Comparison of ENCODE assay signal across 8 mouse cellular contexts in the genomic region with DNA sequence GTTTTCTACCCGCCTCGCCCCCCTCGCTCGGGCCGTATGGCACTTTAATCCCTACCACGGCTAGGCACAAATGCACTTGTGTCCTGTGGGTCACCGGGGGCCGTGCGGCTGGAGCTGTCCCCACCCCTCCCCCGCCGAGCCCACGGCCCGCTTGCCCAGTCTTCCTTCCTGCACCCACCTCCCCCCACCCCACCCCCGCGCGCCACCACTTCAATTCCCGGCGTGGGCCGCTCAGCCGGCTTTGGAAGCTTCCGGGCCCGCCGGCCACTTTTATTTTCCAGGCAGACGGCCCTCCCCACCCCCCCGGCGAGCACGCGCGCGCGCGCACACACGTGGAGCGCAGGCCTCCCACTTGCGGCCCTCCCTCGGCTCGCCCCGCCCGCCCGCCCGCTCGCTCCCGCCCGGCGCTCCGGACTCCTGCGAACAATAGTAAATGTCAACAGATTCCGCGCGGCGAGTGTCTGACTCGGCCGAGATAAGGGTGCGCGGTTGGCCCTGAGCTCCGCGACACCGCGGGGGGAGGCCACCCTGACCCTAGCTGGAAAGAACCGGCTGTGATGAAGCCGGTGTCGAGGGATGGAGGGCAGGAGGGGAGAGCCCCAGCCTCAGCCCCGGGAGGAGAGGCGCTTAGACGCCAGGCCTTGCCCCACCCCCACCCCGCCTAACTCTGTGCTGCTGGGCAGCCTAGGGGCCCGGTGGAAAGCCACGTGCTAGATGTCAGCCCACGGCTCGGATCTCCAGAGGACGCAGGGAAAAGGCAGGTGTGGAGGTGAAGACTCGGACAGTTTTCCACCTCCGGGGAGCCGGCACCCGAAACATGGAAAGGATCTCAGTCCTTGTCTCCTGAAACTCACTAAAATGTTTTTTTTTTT.
A peak's percentile ranks its signal among the peaks of the same experiment; 100 is the strongest.
DNase-seq lines count a peak whose midpoint lies in the region; ATAC-seq lines count a peak whose summit lies in the region.

No protein-coding gene starts in this region.

- no peaks in the 10 kb centered on the region for H3K36me3 ChIP-seq in intestine, embryonic 14.5 days (ENCODE audit: control insufficient read depth, insufficient read depth, low read length)
- H3K36me3 ChIP-seq in liver, embryonic 16.5 days (ENCODE audit: control insufficient read depth, insufficient read depth), result no peaks in the 10 kb centered on the region
- no peaks in the 10 kb centered on the region for H3K36me3 ChIP-seq in neural tube, embryonic 12.5 days

- intact Hi-C loops in gastrocnemius, postnatal 36 days (cut with DNase I), result loop anchor here (5.0 to 10.0 kb wide), 2 partner anchors 148 to 245 kb away; no protein-coding TSS in a partner anchor

- peak overlapping the region; percentile 51 for H3K9ac ChIP-seq in intestine, embryonic 14.5 days (ENCODE audit: low read length)
- H3K9ac ChIP-seq in liver, embryonic 16.5 days (ENCODE audit: low read depth, low read length), result peak overlapping the region; percentile 71
- H3K9ac ChIP-seq in neural tube, embryonic 12.5 days, result peak overlapping the region; percentile 60

- H3K4me1 ChIP-seq in intestine, embryonic 14.5 days (replicated peaks; ENCODE audit: control insufficient read depth, insufficient read depth, low read length), result peaks cover 20% of the 10 kb centered on the region
- peaks cover 38% of the 10 kb centered on the region for H3K4me1 ChIP-seq in liver, embryonic 16.5 days (ENCODE audit: control insufficient read depth, low read depth, low read length)
- peaks cover 34% of the 10 kb centered on the region for H3K4me1 ChIP-seq in neural tube, embryonic 12.5 days

- H3K9me3 ChIP-seq in intestine, embryonic 14.5 days (ENCODE audit: control insufficient read depth, low read length), result no peaks in the 10 kb centered on the region
- H3K9me3 ChIP-seq in liver, embryonic 16.5 days (replicated peaks; ENCODE audit: control insufficient read depth, low read length), result no peaks in the 10 kb centered on the region
- no peaks in the 10 kb centered on the region for H3K9me3 ChIP-seq in neural tube, embryonic 12.5 days

- peaks cover 31% of the 10 kb centered on the region for H3K27me3 ChIP-seq in intestine, embryonic 14.5 days (replicated peaks; ENCODE audit: control insufficient read depth, insufficient read depth, low read length)
- peaks cover 22% of the 10 kb centered on the region for H3K27me3 ChIP-seq in liver, embryonic 16.5 days (ENCODE audit: control insufficient read depth, insufficient read depth, low read depth, low read length)
- H3K27me3 ChIP-seq in neural tube, embryonic 12.5 days (replicated peaks), result peaks cover 28% of the 10 kb centered on the region

- ATAC-seq in common myeloid progenitor, adult 5-6 weeks (replicated peaks; ENCODE audit: low read depth, poor library complexity, severe bottlenecking), result peak; percentile 39
- peak; percentile 65 for ATAC-seq in intestine, embryonic 14.5 days (replicated peaks; ENCODE audit: low FRiP score, low TSS enrichment, low read depth)
- ATAC-seq in liver, embryonic 16.5 days (ENCODE audit: low read depth), result peak; percentile 65
- ATAC-seq in neural tube, embryonic 12.5 days (ENCODE audit: low FRiP score, low read depth), result peak; percentile 65

- DNase-seq in right cerebral cortex, postnatal 10 days (ENCODE audit: low spot score in 2 of 2), result peak; percentile 27 to 53
- no peak for DNase-seq in right cerebral cortex, postnatal 36 days (ENCODE audit: low spot score in 2 of 2)
- peak; percentile 34 to 46 for DNase-seq in gastrocnemius, postnatal 36 days
- DNase-seq in intestine, embryonic 14.5 days (ENCODE audit: low spot score), result peak; percentile 81
- DNase-seq in thymus, postnatal 10 days (ENCODE audit: low spot score in 2 of 2), result peak; percentile 18 to 28

- WGBS in intestine, embryonic 14.5 days, result 7% methylated on average over 32 of the region's 75 CpGs
- 3% methylated on average over 73 of the region's 75 CpGs for WGBS in liver, embryonic 16.5 days (ENCODE audit: insufficient replicate concordance)
- 3% methylated on average over 75 of the region's 75 CpGs for WGBS in neural tube, embryonic 12.5 days

- H3K4me3 ChIP-seq in intestine, embryonic 14.5 days (ENCODE audit: low read depth, low read length), result peak overlapping the region; percentile 34
- peak overlapping the region; percentile 61 for H3K4me3 ChIP-seq in liver, embryonic 16.5 days (ENCODE audit: low read depth, low read length)
- H3K4me3 ChIP-seq in neural tube, embryonic 12.5 days, result peak overlapping the region; percentile 34

- H3K27ac ChIP-seq in intestine, embryonic 14.5 days (ENCODE audit: low read depth), result peak overlapping the region; percentile 92
- H3K27ac ChIP-seq in liver, embryonic 16.5 days (ENCODE audit: low read length), result peak overlapping the region; percentile 94
- H3K27ac ChIP-seq in neural tube, embryonic 12.5 days, result peak overlapping the region; percentile 85

- peak overlapping the region; percentile 62 for H3K4me2 ChIP-seq in intestine, embryonic 14.5 days (ENCODE audit: low read length)
- H3K4me2 ChIP-seq in liver, embryonic 16.5 days (ENCODE audit: low read depth, low read length), result peak overlapping the region; percentile 81
- peak overlapping the region; percentile 61 for H3K4me2 ChIP-seq in neural tube, embryonic 12.5 days (replicated peaks)

Comparison
In these comparisons a context has a peak if more than half of its experiments do, and no peak if none do; other contexts are left out.
1. DNase-seq: peak in right cerebral cortex, postnatal 10 days (2 of 2), gastrocnemius, postnatal 36 days (2 of 2), intestine, embryonic 14.5 days (single experiment) and thymus, postnatal 10 days (2 of 2); none in right cerebral cortex, postnatal 36 days (0 of 2).
2. Peak in every context shown above with its lines, with median percentiles within 50 percentile points of each other: ATAC-seq, H3K27ac ChIP-seq, H3K4me2 ChIP-seq, H3K4me3 ChIP-seq and H3K9ac ChIP-seq.